Mouse (Mus musculus): ENCODE measurements around the gene A930018P22Rik. TPM values are rescaled to one million over a fixed set of nuclear protein-coding genes. Genes with fewer than 3 reads are reported as not detected.

A930018P22Rik gene
- polyA plus RNA-seq, 1 experiment, result 33.9 TPM

GRCm38 (mm10) chr2:104147910-104148561 lies 25.5 kb downstream of the A930018P22Rik start:
- TF ChIP-seq CTCF (IDR thresholded peaks at IDR 0.05; ENCODE audit: control insufficient read depth, insufficient read depth, insufficient replicate concordance, low read depth, low read length) (no peak), POLR2A (IDR thresholded peaks at IDR 0.05; ENCODE audit: control insufficient read depth, low read depth, low read length) (no peak)
- Histone ChIP-seq H3K36me3 (ENCODE audit: control insufficient read depth, insufficient read depth, low read length) (no peaks in the 10 kb centered on the region), H3K27me3 (ENCODE audit: control insufficient read depth, insufficient read depth, low read length) (no peaks in the 10 kb centered on the region), H3K4me3 (ENCODE audit: control insufficient read depth, low read depth, low read length) (no peak overlapping the region), H3K27ac (ENCODE audit: control insufficient read depth, insufficient read depth, low read depth, low read length) (no peak overlapping the region), H3K4me1 (ENCODE audit: control insufficient read depth, insufficient read depth, low read length) (peaks cover 2% of the 10 kb centered on the region; the same call in 1 of the 2 replicates)

- no peaks in the 10 kb centered on the region for H3K27me3 ChIP-seq (ENCODE audit: control insufficient read depth, insufficient read depth, low read length)
- H3K4me3 ChIP-seq (ENCODE audit: control insufficient read depth, low read depth, low read length), result no peak overlapping the region
- H3K27ac ChIP-seq (ENCODE audit: control insufficient read depth, insufficient read depth, low read depth, low read length), result no peak overlapping the region
- no peaks in the 10 kb centered on the region for H3K36me3 ChIP-seq (ENCODE audit: control insufficient read depth, insufficient read depth, low read length)
- TF ChIP-seq CTCF (IDR thresholded peaks at IDR 0.05; ENCODE audit: control insufficient read depth, insufficient read depth, insufficient replicate concordance, low read depth, low read length), result no peak
- TF ChIP-seq POLR2A (IDR thresholded peaks at IDR 0.05; ENCODE audit: control insufficient read depth, low read depth, low read length), result no peak
- peaks cover 2% of the 10 kb centered on the region; the same call in 1 of the 2 replicates for H3K4me1 ChIP-seq (ENCODE audit: control insufficient read depth, insufficient read depth, low read length)
Observed at GRCm38 (mm10) chr2:104150608-104151397, 28.2 kb downstream of the A930018P22Rik start.

GRCm38 (mm10) chr2:104153345-104153744 lies 30.8 kb downstream of the A930018P22Rik start:
- Histone ChIP-seq H3K27ac (ENCODE audit: control insufficient read depth, insufficient read depth, low read depth, low read length) (no peak overlapping the region), H3K4me1 (ENCODE audit: control insufficient read depth, insufficient read depth, low read length) (no peaks in the 10 kb centered on the region), H3K36me3 (ENCODE audit: control insufficient read depth, insufficient read depth, low read length) (no peaks in the 10 kb centered on the region), H3K4me3 (ENCODE audit: control insufficient read depth, low read depth, low read length) (no peak overlapping the region), H3K27me3 (ENCODE audit: control insufficient read depth, insufficient read depth, low read length) (no peaks in the 10 kb centered on the region)
- TF ChIP-seq CTCF (IDR thresholded peaks at IDR 0.05; ENCODE audit: control insufficient read depth, insufficient read depth, insufficient replicate concordance, low read depth, low read length), result no peak
- no peak for TF ChIP-seq POLR2A (IDR thresholded peaks at IDR 0.05; ENCODE audit: control insufficient read depth, low read depth, low read length)

GRCm38 (mm10) chr2:104153876-104154275 lies 31.3 kb downstream of the A930018P22Rik start:
- Histone ChIP-seq H3K4me1 (ENCODE audit: control insufficient read depth, insufficient read depth, low read length) (no peaks in the 10 kb centered on the region), H3K27me3 (ENCODE audit: control insufficient read depth, insufficient read depth, low read length) (no peaks in the 10 kb centered on the region), H3K4me3 (ENCODE audit: control insufficient read depth, low read depth, low read length) (no peak overlapping the region), H3K27ac (ENCODE audit: control insufficient read depth, insufficient read depth, low read depth, low read length) (no peak overlapping the region), H3K36me3 (ENCODE audit: control insufficient read depth, insufficient read depth, low read length) (no peaks in the 10 kb centered on the region)
- no peak for TF ChIP-seq CTCF (IDR thresholded peaks at IDR 0.05; ENCODE audit: control insufficient read depth, insufficient read depth, insufficient replicate concordance, low read depth, low read length)
- no peak for TF ChIP-seq POLR2A (IDR thresholded peaks at IDR 0.05; ENCODE audit: control insufficient read depth, low read depth, low read length)

- H3K4me1 ChIP-seq (ENCODE audit: control insufficient read depth, insufficient read depth, low read length), result no peaks in the 10 kb centered on the region
- TF ChIP-seq CTCF (IDR thresholded peaks at IDR 0.05; ENCODE audit: control insufficient read depth, insufficient read depth, insufficient replicate concordance, low read depth, low read length) (no peak), POLR2A (IDR thresholded peaks at IDR 0.05; ENCODE audit: control insufficient read depth, low read depth, low read length) (no peak)
- no peaks in the 10 kb centered on the region for H3K36me3 ChIP-seq (ENCODE audit: control insufficient read depth, insufficient read depth, low read length)
- no peak overlapping the region for H3K27ac ChIP-seq (ENCODE audit: control insufficient read depth, insufficient read depth, low read depth, low read length)
- H3K4me3 ChIP-seq (ENCODE audit: control insufficient read depth, low read depth, low read length), result no peak overlapping the region
- H3K27me3 ChIP-seq (ENCODE audit: control insufficient read depth, insufficient read depth, low read length), result no peaks in the 10 kb centered on the region
Observed at GRCm38 (mm10) chr2:104157831-104158230, 35.3 kb downstream of the A930018P22Rik start.

- no peak overlapping the region for H3K4me3 ChIP-seq (ENCODE audit: control insufficient read depth, low read depth, low read length)
- no peak for TF ChIP-seq CTCF (IDR thresholded peaks at IDR 0.05; ENCODE audit: control insufficient read depth, insufficient read depth, insufficient replicate concordance, low read depth, low read length)
- no peak for TF ChIP-seq POLR2A (IDR thresholded peaks at IDR 0.05; ENCODE audit: control insufficient read depth, low read depth, low read length)
- no peaks in the 10 kb centered on the region for H3K36me3 ChIP-seq (ENCODE audit: control insufficient read depth, insufficient read depth, low read length)
- H3K27me3 ChIP-seq (ENCODE audit: control insufficient read depth, insufficient read depth, low read length), result no peaks in the 10 kb centered on the region
- no peak overlapping the region for H3K27ac ChIP-seq (ENCODE audit: control insufficient read depth, insufficient read depth, low read depth, low read length)
- peaks cover 3% of the 10 kb centered on the region for H3K4me1 ChIP-seq (ENCODE audit: control insufficient read depth, insufficient read depth, low read length)
Observed at GRCm38 (mm10) chr2:104163418-104163817, 40.8 kb downstream of the A930018P22Rik start.

- Histone ChIP-seq H3K4me1 (ENCODE audit: control insufficient read depth, insufficient read depth, low read length) (peaks cover 3% of the 10 kb centered on the region), H3K27ac (ENCODE audit: control insufficient read depth, insufficient read depth, low read depth, low read length) (no peak overlapping the region), H3K27me3 (ENCODE audit: control insufficient read depth, insufficient read depth, low read length) (no peaks in the 10 kb centered on the region), H3K36me3 (ENCODE audit: control insufficient read depth, insufficient read depth, low read length) (no peaks in the 10 kb centered on the region), H3K4me3 (ENCODE audit: control insufficient read depth, low read depth, low read length) (no peak overlapping the region)
- TF ChIP-seq POLR2A (IDR thresholded peaks at IDR 0.05; ENCODE audit: control insufficient read depth, low read depth, low read length) (no peak), CTCF (IDR thresholded peaks at IDR 0.05; ENCODE audit: control insufficient read depth, insufficient read depth, insufficient replicate concordance, low read depth, low read length) (no peak)
Observed at GRCm38 (mm10) chr2:104163978-104164487, 41.5 kb downstream of the A930018P22Rik start.
